Mouse (Mus musculus) C2C12 (cell line): ENCODE data around the gene Slmap. TPM values are rescaled to one million over a fixed set of nuclear protein-coding genes. Genes with fewer than 3 reads are reported as not detected.

ENCODE experiments used
- H3K27me3 ChIP-seq: one replicate; pipeline ENCODE4 v1.6.1; 2011; ENCODE audit not compliant: control insufficient read depth, insufficient read depth, insufficient read length
- H3K36me3 ChIP-seq: one replicate; pipeline ENCODE4 v1.6.1; 2011; ENCODE audit not compliant: control insufficient read depth, insufficient read depth
- H3K4me3 ChIP-seq: one replicate; pipeline ENCODE4 v1.5.1; 2011; ENCODE audit warnings: mild to moderate bottlenecking, control low read depth; ENCODE audit not compliant: poor library complexity, insufficient read depth, severe bottlenecking
- H3K79me2 ChIP-seq: one replicate; pipeline ENCODE4 v1.6.1; 2011; ENCODE audit not compliant: control insufficient read depth, insufficient read depth
- H3K79me3 ChIP-seq: one replicate; pipeline ENCODE4 v1.6.1; 2011; ENCODE audit warnings: low read depth, control low read depth
- H3ac ChIP-seq: one replicate; pipeline ENCODE3; 2011; ENCODE audit warnings: low read depth; ENCODE audit not compliant: control insufficient read depth, insufficient read length
- CEBPB ChIP-seq: IDR thresholded peaks from one replicate; pipeline ENCODE4 v1.6.1; 2011; ENCODE audit warnings: low read depth, mild to moderate bottlenecking, control low read depth, moderate library complexity
- CTCF ChIP-seq: IDR thresholded peaks from one replicate; pipeline ENCODE4 v1.5.1; 2011; ENCODE audit not compliant: control insufficient read depth, insufficient read depth, insufficient read length
- FOSL1 ChIP-seq: IDR thresholded peaks from one replicate; pipeline ENCODE4 v1.8.0; 2011; ENCODE audit warnings: mild to moderate bottlenecking, low read length; ENCODE audit not compliant: poor library complexity, insufficient read depth, severe bottlenecking
- MAX ChIP-seq: IDR thresholded peaks from one replicate; pipeline ENCODE4 v1.6.1; 2011; ENCODE audit warnings: mild to moderate bottlenecking, control low read depth
- MYOD1 ChIP-seq: IDR thresholded peaks from one replicate; pipeline ENCODE4 v1.6.1; 2011; ENCODE audit warnings: low read depth; ENCODE audit not compliant: control insufficient read depth, insufficient read length
- MYOG ChIP-seq: IDR thresholded peaks from one replicate; pipeline ENCODE4 v1.6.1; 2011; ENCODE audit not compliant: control insufficient read depth, insufficient read length; ENCODE audit errors: extremely low read depth
- USF1 ChIP-seq: IDR thresholded peaks from one replicate; pipeline ENCODE4 v1.6.1; 2011; ENCODE audit warnings: low read depth, mild to moderate bottlenecking, control low read depth, moderate library complexity
- polyA plus RNA-seq: library from polyadenylated mRNA; unstranded; fragments of >200 nt; fragmentation: generic; extraction: Trizol; gene quantifications from one replicate; pipeline ENCODE4 v1.2.1, GENCODE M21; 2012; ENCODE audit warnings: missing spikeins

Gene Slmap
- polyA plus RNA-seq, 1 experiment = 10.8 TPM

GRCm38 (mm10) chr14:26571951-26572675 is 37.4 kb upstream of the Slmap start:
- no peak overlapping the region for H3ac ChIP-seq
- H3K36me3 ChIP-seq = no peaks in the 10 kb centered on the region
- TF ChIP-seq CTCF (no peak), CEBPB (no peak), MAX (no peak), FOSL1 (no peak), USF1 (no peak), MYOD1 (no peak), MYOG (no peak)
- H3K79me2 ChIP-seq = no peaks in the 10 kb centered on the region
- no peaks in the 10 kb centered on the region for H3K79me3 ChIP-seq
- no peaks in the 10 kb centered on the region for H3K27me3 ChIP-seq
- no peak overlapping the region for H3K4me3 ChIP-seq

- H3K27me3 ChIP-seq = no peaks in the 10 kb centered on the region
- no peaks in the 10 kb centered on the region for H3K79me2 ChIP-seq
- TF ChIP-seq MAX (no peak), FOSL1 (no peak), CTCF (no peak), CEBPB (no peak), USF1 (no peak), MYOD1 (no peak), MYOG (no peak)
- H3K4me3 ChIP-seq = no peak overlapping the region
- no peaks in the 10 kb centered on the region for H3K36me3 ChIP-seq
- H3K79me3 ChIP-seq = no peaks in the 10 kb centered on the region
- no peak overlapping the region for H3ac ChIP-seq
These were observed 35.1 kb upstream of the Slmap start for GRCm38 (mm10) chr14:26569880-26570279.

DNA sequence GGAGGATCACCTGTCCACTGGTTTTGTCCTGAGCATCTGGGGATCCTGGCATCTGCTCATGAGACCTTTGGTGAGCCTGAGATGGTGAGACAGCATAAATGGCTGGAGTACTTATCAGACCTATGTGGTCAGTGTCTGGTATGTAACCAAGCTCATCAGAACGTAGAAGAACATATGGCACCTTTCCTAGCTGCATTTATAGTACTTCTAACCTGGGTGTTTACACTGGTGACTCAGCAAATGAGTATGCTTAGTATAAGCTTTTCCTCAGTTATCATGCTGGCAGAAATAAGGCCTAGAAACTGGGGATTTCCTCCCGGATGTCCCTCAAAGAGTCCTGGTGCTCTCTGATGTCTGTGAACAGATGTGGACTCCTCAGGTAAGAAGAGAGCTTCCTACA is 27.5 kb upstream of the Slmap start:
- H3K27me3 ChIP-seq = no peaks in the 10 kb centered on the region
- no peak overlapping the region for H3ac ChIP-seq
- H3K79me3 ChIP-seq = no peaks in the 10 kb centered on the region
- H3K79me2 ChIP-seq = no peaks in the 10 kb centered on the region
- no peaks in the 10 kb centered on the region for H3K36me3 ChIP-seq
- no peak overlapping the region for H3K4me3 ChIP-seq
- TF ChIP-seq CTCF (no peak), MAX (no peak), MYOG (no peak), CEBPB (no peak), USF1 (no peak), MYOD1 (no peak), FOSL1 (no peak)

- no peak overlapping the region for H3ac ChIP-seq
- H3K27me3 ChIP-seq = no peaks in the 10 kb centered on the region
- H3K79me2 ChIP-seq = no peaks in the 10 kb centered on the region
- H3K36me3 ChIP-seq = no peaks in the 10 kb centered on the region
- no peaks in the 10 kb centered on the region for H3K79me3 ChIP-seq
- no peak overlapping the region for H3K4me3 ChIP-seq
- no peak for TF ChIP-seq FOSL1
- no peak for TF ChIP-seq MAX
- TF ChIP-seq CEBPB = no peak
- TF ChIP-seq USF1 = no peak
- TF ChIP-seq MYOD1 = no peak
These were observed 23.8 kb upstream of the Slmap start for GRCm38 (mm10) chr14:26558536-26558935.

DNA sequence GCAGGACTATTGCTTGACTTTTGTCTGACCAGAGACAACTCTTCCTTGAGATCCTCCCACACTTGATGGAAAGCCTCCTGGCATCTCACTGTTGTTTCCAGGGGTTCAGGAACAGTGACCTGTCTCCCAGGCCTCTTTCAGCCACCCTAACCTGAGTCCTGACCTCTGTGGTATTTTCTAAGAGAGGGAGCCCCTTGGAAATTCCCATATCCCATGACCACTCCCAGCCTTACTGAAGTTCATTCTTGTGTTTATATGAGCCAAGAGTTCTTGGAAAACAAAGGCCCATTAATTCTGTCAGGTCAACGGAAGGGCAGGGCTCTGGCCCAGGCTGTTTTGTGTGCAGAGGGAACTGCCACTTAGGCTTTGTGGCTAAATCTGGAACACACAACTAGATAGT is 22.9 kb upstream of the Slmap start:
- H3K79me3 ChIP-seq = no peaks in the 10 kb centered on the region
- no peak overlapping the region for H3K4me3 ChIP-seq
- H3ac ChIP-seq = no peak overlapping the region
- H3K79me2 ChIP-seq = no peaks in the 10 kb centered on the region
- H3K36me3 ChIP-seq = no peaks in the 10 kb centered on the region
- no peaks in the 10 kb centered on the region for H3K27me3 ChIP-seq
- TF ChIP-seq USF1 (no peak), CEBPB (no peak), MYOG (no peak), MAX (no peak), MYOD1 (no peak), FOSL1 (no peak), CTCF (no peak)

DNA sequence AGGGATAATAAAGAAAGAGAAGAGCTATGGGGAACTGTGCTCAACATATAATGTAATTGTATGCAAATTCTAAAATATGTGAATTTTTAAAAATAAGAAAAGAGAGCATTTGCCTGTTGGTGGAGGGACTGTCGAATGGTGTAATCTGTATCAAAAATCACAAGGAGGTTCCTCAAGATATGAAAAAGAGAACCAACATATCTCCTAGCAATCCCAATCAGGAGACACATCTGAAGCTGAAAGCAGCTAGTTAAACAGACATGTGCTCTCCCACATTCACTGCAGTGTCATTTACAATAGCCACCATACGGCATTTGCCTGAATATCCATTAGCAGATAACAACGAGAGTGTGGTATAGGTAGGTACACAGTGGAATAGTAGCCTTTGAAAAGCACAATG is 18.1 kb upstream of the Slmap start:
- Histone ChIP-seq H3K79me3 (no peaks in the 10 kb centered on the region), H3ac (no peak overlapping the region), H3K27me3 (no peaks in the 10 kb centered on the region), H3K79me2 (no peaks in the 10 kb centered on the region), H3K4me3 (no peak overlapping the region), H3K36me3 (no peaks in the 10 kb centered on the region)
- TF ChIP-seq MYOG = no peak
- no peak for TF ChIP-seq MYOD1
- no peak for TF ChIP-seq USF1
- no peak for TF ChIP-seq CEBPB
- no peak for TF ChIP-seq FOSL1
- TF ChIP-seq MAX = no peak
- TF ChIP-seq CTCF = no peak
